Mouse (Mus musculus) kidney, embryonic 15.5 days (tissue): ENCODE results near the gene Hdlbp. TPM values are rescaled to one million over a fixed set of nuclear protein-coding genes. Genes with fewer than 3 reads are reported as not detected.
A peak's percentile ranks its signal among the peaks of the same experiment; 100 is the strongest.
"Not testable (repeated sequence)": the region's sequence is repeated elsewhere in the genome, so short reads cannot be mapped to it uniquely, and the experiment has no call there.

Source experiments
- ATAC-seq: fragments of 200-750 bp; cut with Nextera tagmentation; replicated peaks from 2 replicates; pipeline ENCODE4 v1.8.0; 2017; ENCODE audit warnings: moderate TSS enrichment; ENCODE audit not compliant: low FRiP score
- H3K27ac ChIP-seq: fragments of 300-500 bp; sonication (generic); 2 replicates; pipeline ENCODE4 v1.5.1; 2015; ENCODE audit warnings: mild to moderate bottlenecking, inconsistent platforms
- H3K27me3 ChIP-seq: fragments of 300-500 bp; sonication (generic); 2 replicates; pipeline ENCODE4 v1.6.1; 2015; ENCODE audit warnings: inconsistent platforms
- H3K36me3 ChIP-seq: fragments of 300-500 bp; sonication (generic); 2 replicates; pipeline ENCODE4 v1.6.1; 2015; ENCODE audit warnings: inconsistent platforms
- H3K4me1 ChIP-seq: fragments of 300-500 bp; sonication (generic); 2 replicates; pipeline ENCODE4 v1.6.1; 2015; ENCODE audit warnings: inconsistent platforms
- H3K4me2 ChIP-seq: fragments of 300-500 bp; sonication (generic); 2 replicates; pipeline ENCODE4 v1.6.1; 2015; ENCODE audit warnings: moderate library complexity, mild to moderate bottlenecking, inconsistent platforms
- H3K4me3 ChIP-seq: fragments of 300-500 bp; sonication (generic); replicated peaks from 2 replicates; pipeline ENCODE4 v1.5.1; 2015; ENCODE audit warnings: mild to moderate bottlenecking, inconsistent platforms
- H3K9ac ChIP-seq: fragments of 300-500 bp; sonication (generic); 2 replicates; pipeline ENCODE4 v1.6.1; 2015; ENCODE audit warnings: mild to moderate bottlenecking, inconsistent platforms
- H3K9me3 ChIP-seq: fragments of 300-500 bp; sonication (generic); replicated peaks from 2 replicates; pipeline ENCODE4 v1.6.1; 2016; ENCODE audit warnings: inconsistent platforms
- WGBS: fragments of 180-500 bp; shearing (Covaris S2); methylation state at CpG from one replicate; pipeline ENCODE4 v1.1.7; 2015; ENCODE audit warnings: mixed read lengths; 5-methylcytosine and 5-hydroxymethylcytosine counted together
- polyA plus RNA-seq: library from polyadenylated mRNA; unstranded; fragments of >200 nt; fragmentation: Nextera tagmentation; extraction: Ambion mirVana; gene quantifications from 2 replicates; pipeline ENCODE4 v1.2.1, GENCODE M21; 2015

The Hdlbp gene
- polyA plus RNA-seq = 154 and 158 TPM in 2 replicates

DNA sequence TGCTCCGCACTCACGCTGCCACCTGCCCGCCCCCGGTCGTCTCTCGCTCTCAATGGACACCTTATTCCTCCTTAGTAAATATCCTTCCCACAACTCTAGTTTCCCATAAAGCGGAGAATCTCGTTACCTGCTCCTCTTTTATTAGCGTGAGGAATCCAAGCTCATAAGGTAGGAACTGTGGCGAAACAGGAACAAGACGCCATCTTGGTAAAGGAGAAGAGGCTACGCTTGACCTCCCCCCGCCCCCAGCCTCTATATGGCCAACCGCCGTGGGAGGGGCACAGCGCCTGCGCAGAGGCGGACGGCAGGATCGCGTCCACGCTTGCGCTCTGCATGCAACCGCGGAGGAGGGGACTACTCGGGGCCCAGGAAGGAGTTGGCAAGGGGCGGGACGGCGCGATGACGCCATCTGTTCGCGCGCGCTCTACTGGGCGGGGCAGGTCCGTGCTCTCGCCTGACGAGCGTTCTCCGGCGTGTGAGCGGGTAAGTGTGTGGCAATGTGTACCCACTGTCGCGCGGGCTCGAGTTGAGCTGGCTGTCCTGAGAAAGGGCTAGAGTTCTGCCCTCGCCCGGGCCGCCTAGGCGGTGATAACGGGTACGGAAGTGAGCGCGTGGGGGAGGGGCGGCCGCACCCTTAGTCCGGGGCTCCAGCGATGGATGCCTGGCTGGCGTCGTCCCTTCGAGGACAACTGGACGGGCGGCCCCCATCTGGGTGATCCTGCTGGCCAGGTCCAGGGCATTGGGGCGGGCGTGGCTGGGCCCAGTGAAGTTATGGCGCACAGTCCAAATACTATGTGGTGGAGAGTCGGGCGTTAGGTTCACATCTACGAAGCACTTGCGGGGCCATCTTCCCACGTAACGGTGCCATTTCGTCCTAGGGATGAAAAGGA, at the start of gene Hdlbp:
Gene Hdlbp, minus strand, starts transcription at position 230 of the 890 bp plus-strand sequence.
- Histone ChIP-seq H3K9me3 (no peaks in the 10 kb centered on the region), H3K36me3 (no peaks in the 10 kb centered on the region; the same call in 1 of the 2 replicates), H3K4me2 (peak within 1 kb of the TSS; percentile 66), H3K27ac (peak within 1 kb of the TSS; percentile 94), H3K4me1 (peaks cover 13% of the 10 kb centered on the region), H3K27me3 (no peaks in the 10 kb centered on the region), H3K9ac (peak within 1 kb of the TSS; percentile 76), H3K4me3 (peak within 1 kb of the TSS; percentile 78)
- ATAC-seq = peak; percentile 96
- under 1% methylated on average over 74 of the region's 74 CpGs for WGBS

- Histone ChIP-seq H3K27ac (no peak overlapping the region), H3K4me3 (no peak overlapping the region), H3K9ac (no peak overlapping the region), H3K27me3 (no peaks in the 10 kb centered on the region), H3K4me1 (peaks cover 2% of the 10 kb centered on the region; the same call in 1 of the 2 replicates), H3K4me2 (no peak overlapping the region), H3K9me3 (no peaks in the 10 kb centered on the region), H3K36me3 (no peaks in the 10 kb centered on the region)
- 81% methylated on average over 1 of the region's 1 CpGs for WGBS
- no peak for ATAC-seq
These were observed 43.7 kb upstream of the Hdlbp start for GRCm38 (mm10) chr1:93522325-93522724.

- ATAC-seq = peak; percentile 71; the same call in 1 of the 2 replicates
- Histone ChIP-seq H3K36me3 (no peaks in the 10 kb centered on the region), H3K4me2 (no peak overlapping the region), H3K27me3 (no peaks in the 10 kb centered on the region), H3K4me1 (peaks cover 2% of the 10 kb centered on the region; the same call in 1 of the 2 replicates), H3K27ac (peak overlapping the region; percentile 63; the same call in 1 of the 2 replicates), H3K9ac (no peak overlapping the region), H3K4me3 (no peak overlapping the region), H3K9me3 (no peaks in the 10 kb centered on the region)
- 57% methylated on average over 2 of the region's 2 CpGs for WGBS
These were observed 42.9 kb upstream of the Hdlbp start for GRCm38 (mm10) chr1:93521491-93521890.

DNA sequence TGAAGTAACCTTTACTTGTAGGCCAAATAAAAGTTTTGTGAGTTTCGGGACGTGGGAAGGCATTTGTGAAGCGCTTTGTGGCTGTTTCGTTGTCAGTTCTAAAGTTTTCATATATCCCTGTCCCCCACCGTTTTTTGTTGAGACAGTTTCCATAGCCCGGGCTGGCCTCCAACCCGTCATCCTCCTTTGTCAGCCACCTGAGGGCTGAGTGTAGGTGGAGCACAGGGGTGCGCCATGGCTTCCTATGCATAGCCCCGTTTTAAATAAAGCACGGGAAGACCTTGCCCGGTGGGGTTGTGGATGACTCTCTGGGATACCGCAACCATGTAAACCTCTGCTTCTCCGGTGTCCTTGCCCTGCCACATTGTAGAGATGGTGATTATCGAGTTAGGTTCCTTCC, 34.6 kb upstream of the Hdlbp start:
- Histone ChIP-seq H3K27me3 (no peaks in the 10 kb centered on the region), H3K9me3 (no peaks in the 10 kb centered on the region), H3K4me1 (peaks cover 22% of the 10 kb centered on the region), H3K27ac (no peak overlapping the region), H3K4me3 (peak overlapping the region; percentile 75), H3K36me3 (peaks cover 17% of the 10 kb centered on the region), H3K9ac (no peak overlapping the region), H3K4me2 (peak overlapping the region; percentile 67)
- no peak for ATAC-seq
- WGBS = 79% methylated on average over 14 of the region's 14 CpGs

DNA sequence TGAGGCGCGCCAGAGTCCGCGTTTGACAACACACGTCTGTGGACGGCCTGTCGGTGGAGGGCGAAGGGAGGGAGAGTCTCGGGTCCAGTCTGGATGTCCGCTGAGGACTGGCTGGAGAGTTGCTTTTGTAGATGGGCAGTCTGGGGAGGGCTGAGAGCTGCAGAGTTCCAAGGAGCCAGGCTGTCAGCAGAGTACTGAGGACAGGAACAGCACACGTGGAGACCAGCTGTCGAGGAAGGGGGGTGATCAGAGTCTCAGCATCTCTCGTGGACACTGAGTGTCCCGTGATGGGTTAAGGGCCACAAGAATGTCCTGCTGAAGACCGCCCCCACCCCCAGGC, 33.7 kb upstream of the Hdlbp start:
- peaks cover 22% of the 10 kb centered on the region for H3K4me1 ChIP-seq
- H3K36me3 ChIP-seq = peaks cover 24% of the 10 kb centered on the region
- no peaks in the 10 kb centered on the region for H3K27me3 ChIP-seq
- H3K4me2 ChIP-seq = peak overlapping the region; percentile 67
- ATAC-seq = peak; percentile 71
- peak overlapping the region; percentile 70 for H3K27ac ChIP-seq
- H3K9me3 ChIP-seq = no peaks in the 10 kb centered on the region
- H3K9ac ChIP-seq = peak overlapping the region; percentile 75
- H3K4me3 ChIP-seq = peak overlapping the region; percentile 75
- 1% methylated on average over 15 of the region's 15 CpGs for WGBS

DNA sequence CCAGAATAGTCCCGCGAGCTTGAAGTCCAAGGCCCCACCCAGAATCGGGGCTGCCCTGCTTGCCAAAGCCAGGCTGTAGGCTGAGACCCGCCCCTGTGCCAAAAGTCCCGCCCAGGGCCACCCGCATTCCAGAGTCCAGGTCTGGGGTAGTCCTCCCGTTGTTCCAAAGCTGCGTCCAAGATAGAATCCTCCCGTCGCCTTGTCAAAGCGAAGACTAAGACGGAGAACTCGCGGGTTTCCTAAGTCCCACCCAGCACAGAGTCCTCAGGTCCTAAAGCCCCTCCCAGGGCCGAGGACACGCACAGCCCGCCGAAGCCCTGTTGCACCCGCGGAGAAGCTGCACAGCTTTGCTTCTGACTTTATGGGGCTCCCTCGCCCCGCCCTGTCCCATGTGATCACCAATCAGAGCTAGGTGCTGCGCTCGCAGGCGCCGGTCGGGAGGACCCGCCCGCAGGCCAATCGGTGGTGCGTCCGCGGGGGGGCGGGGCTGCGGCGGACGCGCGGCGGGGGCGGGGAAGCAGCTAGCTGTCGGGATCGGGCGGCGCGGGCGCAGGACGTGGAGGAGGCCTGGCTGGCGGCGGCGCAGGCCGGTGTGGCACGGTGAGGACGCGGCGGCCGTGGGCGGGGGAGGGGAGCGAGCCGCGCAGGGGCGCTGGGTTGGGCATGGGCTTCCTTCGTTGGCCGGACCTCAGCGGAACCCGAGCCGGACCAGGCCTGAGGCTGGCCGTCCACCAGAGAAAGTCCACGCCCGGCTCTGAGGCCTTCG, 33.2 kb upstream of the Hdlbp start, which contains the start of gene Farp2:
Gene Farp2, plus strand, starts transcription at position 495 of the 766 bp plus-strand sequence.
- under 1% methylated on average over 71 of the region's 71 CpGs for WGBS

GRCm38 (mm10) chr1:93508576-93508975, 30.0 kb upstream of the Hdlbp start:
- 67% methylated on average over 1 of the region's 1 CpGs for whole genome bisulfite sequencing
- H3K36me3 ChIP-seq = peaks cover 52% of the 10 kb centered on the region

More for the DNA sequence above, 33.2 kb upstream of the Hdlbp start, which contains the start of gene Farp2:
- peak within 1 kb of the TSS; percentile 67 for H3K4me2 ChIP-seq
- no peaks in the 10 kb centered on the region for H3K9me3 ChIP-seq
- H3K4me3 ChIP-seq = peak within 1 kb of the TSS; percentile 75
- ATAC-seq = peak; percentile 99
- H3K4me1 ChIP-seq = peaks cover 22% of the 10 kb centered on the region
- H3K27me3 ChIP-seq = no peaks in the 10 kb centered on the region
- peak within 1 kb of the TSS; percentile 89 for H3K27ac ChIP-seq
- H3K9ac ChIP-seq = peak within 1 kb of the TSS; percentile 75
- H3K36me3 ChIP-seq = peaks cover 26% of the 10 kb centered on the region

GRCm38 (mm10) chr1:93506944-93507676, 28.5 kb upstream of the Hdlbp start:
- Histone ChIP-seq H3K9me3 (no peaks in the 10 kb centered on the region), H3K27ac (no peak overlapping the region), H3K4me2 (no peak overlapping the region), H3K4me3 (no peak overlapping the region), H3K36me3 (peaks cover 63% of the 10 kb centered on the region), H3K4me1 (peaks cover 12% of the 10 kb centered on the region), H3K27me3 (no peaks in the 10 kb centered on the region), H3K9ac (no peak overlapping the region)
- no peak for ATAC-seq
- 56% methylated on average over 10 of the region's 10 CpGs for WGBS

More at GRCm38 (mm10) chr1:93508576-93508975, 30.0 kb upstream of the Hdlbp start:
- H3K9ac ChIP-seq, H3K4me3 ChIP-seq, H3K9me3 ChIP-seq, H3K4me2 ChIP-seq, H3K27ac ChIP-seq, H3K27me3 ChIP-seq, ATAC-seq: not testable (repeated sequence)
- H3K4me1 ChIP-seq = peaks cover 22% of the 10 kb centered on the region

GRCm38 (mm10) chr1:93495312-93495711, 16.7 kb upstream of the Hdlbp start:
- peaks cover 66% of the 10 kb centered on the region for H3K36me3 ChIP-seq
- no peaks in the 10 kb centered on the region for H3K27me3 ChIP-seq
- no peaks in the 10 kb centered on the region for H3K4me1 ChIP-seq
- no peaks in the 10 kb centered on the region for H3K9me3 ChIP-seq
- H3K9ac ChIP-seq = no peak overlapping the region
- H3K4me2 ChIP-seq = no peak overlapping the region
- no peak overlapping the region for H3K27ac ChIP-seq
- H3K4me3 ChIP-seq = no peak overlapping the region
- no peak for ATAC-seq
- WGBS = 80% methylated on average over 3 of the region's 3 CpGs

DNA sequence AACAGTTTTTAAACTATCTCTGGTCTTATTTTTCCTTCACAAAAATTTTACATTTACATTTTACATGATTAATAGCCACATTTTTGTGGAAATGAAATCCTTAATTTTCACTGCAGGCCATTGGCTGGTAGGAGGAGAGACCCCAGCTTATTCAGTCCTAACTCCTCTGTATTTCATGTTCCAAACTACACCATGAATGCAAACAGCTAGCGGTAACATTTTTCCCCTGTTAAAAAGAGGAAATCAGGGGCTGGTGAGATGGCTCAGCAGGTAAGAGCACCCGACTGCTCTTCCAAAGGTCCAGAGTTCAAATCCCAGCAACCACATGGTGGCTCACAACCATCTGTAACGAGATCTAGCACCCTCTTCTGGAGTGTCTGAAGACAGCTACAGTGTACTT, 7.7 kb upstream of the Hdlbp start:
- not testable (repeated sequence) for H3K27ac ChIP-seq, H3K27me3 ChIP-seq, H3K9me3 ChIP-seq, H3K4me1 ChIP-seq, H3K4me3 ChIP-seq, H3K4me2 ChIP-seq, H3K9ac ChIP-seq, ATAC-seq
- 85% methylated on average over 3 of the region's 3 CpGs for WGBS
- H3K36me3 ChIP-seq = peaks cover 10% of the 10 kb centered on the region

DNA sequence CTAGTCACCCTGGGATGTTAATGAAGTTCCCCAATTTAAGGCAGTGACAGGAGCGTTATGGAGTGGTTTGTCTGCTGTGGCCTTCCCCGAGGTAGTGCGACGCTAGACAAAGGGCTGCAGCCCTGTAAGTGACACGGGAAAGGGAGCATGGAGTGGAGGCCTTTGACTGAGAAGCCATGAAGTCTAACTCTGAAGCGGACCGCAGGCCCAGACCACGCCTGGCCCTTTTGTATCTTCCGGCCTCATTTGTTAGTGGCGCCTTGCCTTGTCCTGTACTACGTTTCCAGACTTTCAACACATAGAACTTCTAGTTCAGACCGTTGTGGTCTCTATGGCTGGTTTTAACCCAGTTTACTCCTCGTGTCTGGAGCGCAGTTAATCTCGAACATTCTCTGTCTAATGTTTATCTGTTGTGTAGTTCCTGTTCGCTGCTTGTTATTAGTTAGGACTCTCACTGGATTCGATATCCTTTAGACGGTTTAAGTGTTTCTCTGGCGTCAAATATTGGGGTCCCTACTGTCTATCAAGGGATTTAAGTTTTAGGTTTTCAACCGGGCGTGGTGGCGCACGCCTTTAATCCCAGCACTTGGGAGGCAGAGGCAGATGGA, 965 bp upstream of the Hdlbp start:
- Histone ChIP-seq H3K4me3 (peak overlapping the region; percentile 78), H3K4me2 (peak overlapping the region; percentile 66), H3K4me1 (peaks cover 13% of the 10 kb centered on the region), H3K27ac (peak overlapping the region; percentile 94), H3K9me3 (no peaks in the 10 kb centered on the region), H3K27me3 (no peaks in the 10 kb centered on the region), H3K9ac (peak overlapping the region; percentile 76), H3K36me3 (no peaks in the 10 kb centered on the region; the same call in 1 of the 2 replicates)
- no peak for ATAC-seq
- WGBS = 4% methylated on average over 23 of the region's 23 CpGs
